Mouse (Mus musculus) c-Kit-negative CD71-positive TER-119-positive erythroid progenitor cells, embryonic 14.5 days (primary cell): ENCODE measurements around the gene Lcp2.

Experiments
- DNase-seq: peaks from one replicate; pipeline ENCODE4 v3.0.0-alpha.2; 2013; ENCODE audit warnings: low read depth, low spot score

Gene Lcp2

GRCm38 (mm10) chr11:34047542-34047937, 820 bp downstream of the Lcp2 start:
- DNase-seq, result no peak

- DNase-seq, result no peak
Observed at GRCm38 (mm10) chr11:34048375-34049124, 1.8 kb downstream of the Lcp2 start.

GRCm38 (mm10) chr11:34049125-34049379, 2.3 kb downstream of the Lcp2 start:
- DNase-seq, result no peak

GRCm38 (mm10) chr11:34050063-34050462, 3.3 kb downstream of the Lcp2 start:
- no peak for DNase-seq

DNA sequence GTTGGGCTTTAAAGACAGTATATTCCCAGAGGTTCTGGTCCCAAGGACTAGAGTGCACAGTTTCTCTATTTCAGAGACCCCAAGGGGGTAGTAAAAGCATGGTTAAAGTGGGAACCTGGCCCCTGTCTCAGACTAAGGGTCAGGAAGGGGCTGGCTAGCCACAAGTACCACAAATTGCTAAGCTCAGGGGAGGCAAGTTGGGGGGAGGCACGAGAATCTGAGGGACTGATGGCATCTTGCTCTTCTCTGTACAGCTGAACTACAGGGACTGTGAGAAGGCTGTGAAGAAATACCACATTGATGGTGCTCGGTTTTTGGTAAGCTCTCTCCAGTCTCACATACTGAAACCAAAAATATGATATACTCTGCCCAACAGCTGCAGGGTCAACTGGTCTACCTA, 3.9 kb downstream of the Lcp2 start:
- no peak for DNase-seq

DNA sequence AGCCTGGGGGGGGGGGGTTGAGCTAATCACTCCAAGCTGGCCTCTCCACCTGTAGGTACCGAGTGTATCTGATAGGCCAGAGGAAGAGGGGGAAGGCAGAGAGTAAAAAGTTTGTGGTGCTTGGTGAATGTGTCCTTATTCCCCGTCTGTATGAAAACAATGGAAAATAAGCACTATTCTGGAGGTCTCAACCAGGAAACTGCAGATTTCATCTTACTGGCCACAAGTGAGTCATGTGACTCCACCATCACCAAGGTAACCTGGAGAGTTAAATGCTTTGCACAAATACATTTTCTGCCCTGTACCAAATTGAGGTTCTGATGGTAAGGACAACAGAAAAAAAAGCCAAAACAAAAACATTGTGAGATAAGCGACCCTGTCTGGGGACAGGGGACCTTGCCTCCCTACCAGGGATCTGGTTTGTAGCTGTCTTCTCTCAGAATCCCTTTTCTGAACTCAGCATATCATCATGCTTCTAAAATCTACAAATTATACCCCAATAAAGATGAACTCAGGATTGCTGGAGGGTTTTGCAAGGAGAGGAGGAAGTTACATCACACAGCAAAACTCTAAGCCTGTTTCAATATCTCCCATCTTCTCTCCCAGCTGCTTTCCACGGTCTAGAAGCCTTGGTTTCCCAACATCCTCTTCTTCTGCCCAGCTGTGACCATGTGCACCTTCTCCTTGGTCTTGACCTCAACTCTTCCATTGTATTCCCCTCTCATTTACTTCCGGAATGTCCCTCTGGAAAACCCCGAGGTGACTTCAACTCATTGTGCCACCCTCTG, 6.5 kb downstream of the Lcp2 start:
- no peak for DNase-seq

DNA sequence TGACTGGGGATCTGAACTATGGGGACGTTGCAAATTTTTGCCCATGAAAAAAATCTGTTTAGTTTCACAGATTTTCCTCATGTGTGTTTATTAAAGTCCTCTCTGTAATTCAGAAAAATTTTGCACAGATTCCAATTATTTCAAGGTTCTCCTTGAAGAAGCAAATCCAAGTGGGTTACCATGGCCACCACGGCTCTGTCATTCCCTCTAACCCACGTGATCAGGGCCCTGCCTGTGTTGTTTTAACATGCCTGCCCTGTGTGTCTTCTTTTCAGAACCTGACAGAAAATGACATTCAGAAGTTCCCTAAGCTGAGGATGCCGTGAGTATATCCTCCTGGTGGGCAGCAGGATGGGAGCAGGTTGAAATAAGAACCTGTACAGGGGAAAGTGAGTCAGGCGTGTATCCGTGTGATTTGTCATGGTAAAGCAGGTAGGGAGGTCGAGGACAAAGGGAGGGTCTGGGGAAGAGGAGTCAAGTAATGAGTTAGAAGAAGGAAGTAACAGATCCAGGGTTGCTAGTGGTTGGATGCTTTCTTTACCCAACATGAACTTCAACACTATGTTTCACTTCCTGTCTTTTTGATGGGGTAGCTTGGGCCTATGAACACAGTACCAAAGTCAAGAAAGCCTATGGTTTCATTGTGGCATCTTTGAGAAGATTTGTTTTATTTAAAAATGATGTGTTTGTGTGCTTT, 7.5 kb downstream of the Lcp2 start:
- DNase-seq, result no peak

GRCm38 (mm10) chr11:34056715-34057114, 10.0 kb downstream of the Lcp2 start:
- no peak for DNase-seq

DNA sequence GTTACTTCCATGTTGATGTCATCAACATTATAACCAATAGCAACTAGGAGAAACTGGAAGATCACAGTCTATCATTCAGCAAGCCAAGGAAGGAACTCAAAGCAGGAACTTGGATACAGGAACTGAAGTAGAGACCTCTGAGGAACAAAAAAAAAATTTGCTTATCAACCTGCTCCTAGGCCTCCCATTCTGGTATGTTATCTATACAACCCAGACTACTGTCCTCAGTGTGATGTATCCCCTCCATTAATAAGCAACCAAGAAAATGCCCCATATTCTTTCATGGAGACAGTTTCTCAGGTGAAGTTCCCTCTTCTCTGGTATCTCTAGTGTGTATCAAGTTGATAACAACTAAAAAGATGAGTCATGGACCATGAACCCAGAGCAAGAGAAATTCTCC, 11.6 kb downstream of the Lcp2 start:
- no peak for DNase-seq

GRCm38 (mm10) chr11:34058960-34059359, 12.2 kb downstream of the Lcp2 start:
- DNase-seq, result no peak

- no peak for DNase-seq
Observed at GRCm38 (mm10) chr11:34061740-34062139, 15.0 kb downstream of the Lcp2 start.

DNA sequence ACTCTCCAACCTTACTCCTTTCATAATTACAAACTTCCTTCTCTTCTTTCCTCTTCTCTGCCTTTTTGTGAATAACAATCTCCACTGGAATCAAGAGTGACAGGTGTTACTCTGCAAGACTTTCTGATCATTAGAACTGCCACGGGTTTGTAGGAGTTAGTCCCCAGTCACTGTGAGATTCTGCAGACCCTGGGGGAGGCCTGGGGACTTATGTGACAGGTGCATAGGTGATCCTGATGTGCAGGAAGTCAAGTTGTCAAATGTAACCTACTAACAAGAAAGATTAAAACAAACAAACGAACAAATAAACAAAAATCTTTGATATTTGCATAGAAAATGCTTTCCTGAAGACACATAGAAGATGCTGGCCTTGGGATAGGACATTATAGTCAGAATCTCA, 16.5 kb downstream of the Lcp2 start:
- DNase-seq, result no peak

- no peak for DNase-seq
Observed at GRCm38 (mm10) chr11:34063702-34064485, 17.2 kb downstream of the Lcp2 start.

- no peak for DNase-seq
Observed at GRCm38 (mm10) chr11:34070596-34070995, 23.9 kb downstream of the Lcp2 start.

GRCm38 (mm10) chr11:34072309-34072708, 25.6 kb downstream of the Lcp2 start:
- no peak for DNase-seq

GRCm38 (mm10) chr11:34073776-34074175, 27.1 kb downstream of the Lcp2 start:
- peak; percentile 4 for DNase-seq

- no peak for DNase-seq
Observed at GRCm38 (mm10) chr11:34077870-34078269, 31.1 kb downstream of the Lcp2 start.

DNA sequence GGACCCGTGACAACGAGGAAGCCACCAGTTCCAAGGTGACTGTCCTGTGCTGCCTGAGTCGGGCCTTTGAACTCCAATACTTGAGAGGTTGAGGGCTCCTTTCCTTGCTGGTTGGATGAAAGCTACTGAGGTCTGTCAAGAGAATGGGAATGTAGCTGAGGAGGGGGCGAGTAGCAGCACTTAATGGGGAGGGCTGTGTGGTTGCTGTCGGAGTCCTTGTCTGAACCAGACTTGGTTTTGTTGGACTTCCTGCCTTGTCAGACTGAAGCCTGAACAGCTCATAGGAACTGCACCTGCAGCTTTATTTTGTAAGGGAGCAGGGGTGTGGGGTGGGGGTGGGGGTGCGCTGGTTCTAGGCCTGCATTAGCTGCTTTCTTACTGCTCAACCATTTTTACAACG, 31.9 kb downstream of the Lcp2 start:
- DNase-seq, result no peak

GRCm38 (mm10) chr11:34079542-34080464, 33.1 kb downstream of the Lcp2 start:
- no peak for DNase-seq

DNA sequence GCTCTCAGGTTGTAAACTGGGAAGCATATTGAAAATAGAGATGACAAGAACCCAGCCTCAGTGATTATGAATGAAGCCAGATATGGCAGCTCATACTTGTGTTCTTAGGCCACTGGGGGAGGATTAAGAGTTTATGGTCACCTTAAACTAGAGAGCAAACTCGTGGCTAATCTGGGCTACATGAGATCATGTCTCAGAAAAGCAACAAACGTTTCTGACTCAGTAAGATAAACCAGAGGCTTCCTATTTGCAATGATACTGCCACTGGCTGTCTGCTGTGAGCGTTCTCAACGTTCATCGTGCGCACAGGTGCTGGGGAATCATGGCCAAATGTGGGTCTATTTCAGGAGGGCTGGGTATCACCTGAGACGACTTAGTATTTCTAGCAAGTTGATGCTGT, 37.1 kb downstream of the Lcp2 start:
- DNase-seq, result no peak

GRCm38 (mm10) chr11:34084639-34085038, 37.9 kb downstream of the Lcp2 start:
- DNase-seq, result no peak
